Mouse (Mus musculus) liver, postnatal 0 days (tissue): ENCODE data around the gene Atoh8. TPM values are rescaled to one million over a fixed set of nuclear protein-coding genes. Genes with fewer than 3 reads are reported as not detected.

Source experiments
- ATAC-seq: fragments of 200-750 bp; cut with Nextera tagmentation; 2 replicates; pipeline ENCODE4 v1.8.0; 2017; ENCODE audit warnings: mild to moderate bottlenecking, moderate library complexity
- DNase-seq: peaks from one replicate; pipeline ENCODE4 v3.0.0-alpha.2; 2016
- H3K27ac ChIP-seq: fragments of 300-500 bp; sonication (generic); 2 replicates; pipeline ENCODE4 v1.5.1; 2014; ENCODE audit warnings: antibody characterized with exemption, moderate library complexity, mild to moderate bottlenecking, low read depth
- H3K27me3 ChIP-seq: fragments of 300-500 bp; sonication (generic); 2 replicates; pipeline ENCODE4 v1.6.1; 2014; ENCODE audit warnings: low read length, control low read depth, mixed read lengths; ENCODE audit not compliant: insufficient read depth
- H3K36me3 ChIP-seq: fragments of 300-500 bp; sonication (generic); replicated peaks from 2 replicates; pipeline ENCODE4 v1.6.1; 2014; ENCODE audit warnings: mild to moderate bottlenecking, control low read depth, low read length, moderate library complexity, mixed read lengths; ENCODE audit not compliant: insufficient read depth
- H3K4me1 ChIP-seq: fragments of 300-500 bp; sonication (generic); 2 replicates; pipeline ENCODE4 v1.6.1; 2014; ENCODE audit warnings: antibody characterized with exemption, mild to moderate bottlenecking, control low read depth; ENCODE audit not compliant: insufficient read depth
- H3K4me2 ChIP-seq: fragments of 300-500 bp; sonication (generic); 2 replicates; pipeline ENCODE4 v1.6.1; 2014; ENCODE audit warnings: low read depth, mild to moderate bottlenecking, low read length, moderate library complexity, mixed read lengths
- H3K4me3 ChIP-seq: fragments of 300-500 bp; sonication (generic); 2 replicates; pipeline ENCODE4 v1.5.1; 2014; ENCODE audit warnings: low read depth, low read length
- H3K9ac ChIP-seq: fragments of 300-500 bp; sonication (generic); replicated peaks from 2 replicates; pipeline ENCODE4 v1.6.1; 2014; ENCODE audit warnings: mild to moderate bottlenecking, moderate library complexity
- H3K9me3 ChIP-seq: fragments of 300-500 bp; sonication (generic); 2 replicates; pipeline ENCODE4 v1.6.1; 2016; ENCODE audit warnings: mild to moderate bottlenecking, control low read depth, low read length, mixed read lengths
- CTCF ChIP-seq: sonication (generic); IDR thresholded peaks from 2 replicates; pipeline ENCODE4 v1.5.1; 2016; ENCODE audit warnings: antibody characterized with exemption, low read depth
- EP300 ChIP-seq: IDR thresholded peaks from 2 replicates; pipeline ENCODE4 v1.6.1; 2016; ENCODE audit warnings: antibody characterized with exemption, low read depth, mild to moderate bottlenecking
- WGBS: fragments of 180-500 bp; shearing (Covaris S2); extraction: QIAGEN DNeasy Blood & Tissue Kit; methylation state at CpG from one replicate; pipeline ENCODE4 v1.1.7; 2014; ENCODE audit not compliant: insufficient replicate concordance; 5-methylcytosine and 5-hydroxymethylcytosine counted together
- polyA plus RNA-seq: library from polyadenylated mRNA; unstranded; fragments of >200 nt; fragmentation: Nextera tagmentation; extraction: Ambion mirVana; gene quantifications from 2 replicates; pipeline ENCODE4 v1.2.1, GENCODE M21; 2015

Gene Atoh8
- polyA plus RNA-seq, 1 experiment from 2014 or later = 0.96 TPM

DNA sequence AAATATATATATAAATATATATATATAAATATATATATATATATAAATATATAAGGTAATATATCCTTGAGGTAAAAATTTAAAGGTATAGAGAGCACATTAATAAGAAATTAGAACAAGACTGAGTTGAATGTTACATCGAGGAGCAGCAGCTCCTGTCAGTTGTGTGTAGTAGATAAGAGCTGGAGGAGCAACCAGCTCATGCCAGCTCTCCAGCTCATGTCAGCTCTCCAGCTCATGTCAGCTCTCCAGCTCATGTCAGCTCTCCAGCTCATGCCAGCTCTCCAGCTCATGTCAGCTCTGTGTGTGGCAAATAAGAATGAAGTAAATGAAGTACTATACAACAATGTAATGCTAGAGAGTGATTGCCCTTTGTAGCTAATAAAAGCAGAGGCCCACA lies 62.0 kb downstream of the Atoh8 start:
- ATAC-seq (no peak), DNase-seq (no peak)
- TF ChIP-seq CTCF (no peak), EP300 (no peak)
- WGBS = 50% methylated on average over 1 of the region's 1 CpGs
- H3K36me3 ChIP-seq = no peaks in the 10 kb centered on the region
- H3K9me3 ChIP-seq = no peaks in the 10 kb centered on the region
- no peak overlapping the region for H3K9ac ChIP-seq
- H3K27ac ChIP-seq = no peak overlapping the region
- no peak overlapping the region for H3K4me2 ChIP-seq
- H3K4me1 ChIP-seq = no peaks in the 10 kb centered on the region; the same call in 1 of the 2 replicates
- no peaks in the 10 kb centered on the region for H3K27me3 ChIP-seq
- no peak overlapping the region for H3K4me3 ChIP-seq

GRCm38 (mm10) chr6:72171391-72171790 lies 64.0 kb downstream of the Atoh8 start:
- DNase-seq = no peak
- H3K4me2 ChIP-seq = no peak overlapping the region
- no peaks in the 10 kb centered on the region for H3K27me3 ChIP-seq
- WGBS = 79% methylated on average over 3 of the region's 3 CpGs
- TF ChIP-seq EP300 (no peak), CTCF (no peak)
- ATAC-seq = no peak
- H3K9me3 ChIP-seq = no peaks in the 10 kb centered on the region
- H3K36me3 ChIP-seq = no peaks in the 10 kb centered on the region
- H3K9ac ChIP-seq = no peak overlapping the region
- H3K27ac ChIP-seq = no peak overlapping the region
- H3K4me3 ChIP-seq = no peak overlapping the region
- no peaks in the 10 kb centered on the region; the same call in 1 of the 2 replicates for H3K4me1 ChIP-seq

- Histone ChIP-seq H3K27me3 (no peaks in the 10 kb centered on the region), H3K9ac (no peak overlapping the region), H3K4me3 (no peak overlapping the region), H3K4me1 (peaks cover 27% of the 10 kb centered on the region), H3K36me3 (no peaks in the 10 kb centered on the region), H3K4me2 (no peak overlapping the region), H3K9me3 (no peaks in the 10 kb centered on the region), H3K27ac (no peak overlapping the region)
- ATAC-seq = no peak
- TF ChIP-seq EP300 (no peak), CTCF (no peak)
- 56% methylated on average over 2 of the region's 2 CpGs for WGBS
- no peak for DNase-seq
These were observed 69.5 kb downstream of the Atoh8 start for GRCm38 (mm10) chr6:72165907-72166306.

- no peaks in the 10 kb centered on the region for H3K27me3 ChIP-seq
- TF ChIP-seq CTCF = peak; percentile 98
- TF ChIP-seq EP300 = no peak
- no peaks in the 10 kb centered on the region for H3K36me3 ChIP-seq
- WGBS = 14% methylated on average over 20 of the region's 20 CpGs
- DNase-seq (peak; percentile 92), ATAC-seq (peak; percentile 49)
- H3K27ac ChIP-seq = peak overlapping the region; percentile 72
- H3K9ac ChIP-seq = no peak overlapping the region; the same call in 1 of the 2 replicates
- H3K4me3 ChIP-seq = no peak overlapping the region
- peaks cover 32% of the 10 kb centered on the region for H3K4me1 ChIP-seq
- peak overlapping the region; percentile 20 for H3K4me2 ChIP-seq
- no peaks in the 10 kb centered on the region for H3K9me3 ChIP-seq
These were observed 70.8 kb downstream of the Atoh8 start for GRCm38 (mm10) chr6:72164321-72165275.

GRCm38 (mm10) chr6:72162155-72162890 lies 73.1 kb downstream of the Atoh8 start:
- TF ChIP-seq EP300 (peak; percentile 88), CTCF (no peak)
- peak overlapping the region; percentile 40 for H3K4me2 ChIP-seq
- H3K27me3 ChIP-seq = no peaks in the 10 kb centered on the region
- peaks cover 32% of the 10 kb centered on the region for H3K4me1 ChIP-seq
- DNase-seq (peak; percentile 83), ATAC-seq (peak; percentile 91)
- WGBS = 9% methylated on average over 19 of the region's 19 CpGs
- H3K27ac ChIP-seq = peak overlapping the region; percentile 95
- H3K9ac ChIP-seq = peak overlapping the region; percentile 18; the same call in 1 of the 2 replicates
- no peaks in the 10 kb centered on the region for H3K36me3 ChIP-seq
- H3K4me3 ChIP-seq = no peak overlapping the region
- no peaks in the 10 kb centered on the region for H3K9me3 ChIP-seq

DNA sequence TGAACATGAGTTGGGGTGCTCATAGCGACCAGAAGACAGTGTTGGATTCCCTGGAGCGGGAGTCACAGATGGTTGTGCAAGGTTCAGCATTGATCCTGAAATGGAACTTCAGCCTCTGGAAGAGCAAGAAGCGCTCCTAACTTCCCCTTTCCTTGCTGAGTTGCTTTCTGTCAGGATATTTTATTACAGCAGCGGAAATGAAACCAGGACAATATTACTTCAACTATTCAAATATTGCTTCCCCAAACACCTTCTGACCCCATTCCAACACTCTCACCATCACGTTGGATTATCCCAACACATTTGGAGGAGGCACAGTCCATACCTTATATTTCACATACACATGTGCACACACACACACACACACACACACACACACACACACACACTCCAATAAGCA lies 73.6 kb downstream of the Atoh8 start:
- Histone ChIP-seq H3K27ac (peak overlapping the region; percentile 95), H3K27me3 (no peaks in the 10 kb centered on the region), H3K4me1 (peaks cover 32% of the 10 kb centered on the region), H3K9me3 (no peaks in the 10 kb centered on the region), H3K4me2 (peak overlapping the region; percentile 40), H3K9ac (peak overlapping the region; percentile 32), H3K36me3 (no peaks in the 10 kb centered on the region), H3K4me3 (no peak overlapping the region)
- ATAC-seq (peak; percentile 61), DNase-seq (no peak)
- 32% methylated on average over 5 of the region's 5 CpGs for WGBS
- TF ChIP-seq CTCF = no peak
- no peak for TF ChIP-seq EP300
